Mouse (Mus musculus) CH12.LX (cell line): Measurements from ENCODE around the gene Pld3. TPM values are rescaled to one million over a fixed set of nuclear protein-coding genes. Genes with fewer than 3 reads are reported as not detected.

Source experiments
- DNase-seq: peaks from one replicate; pipeline ENCODE4 v3.0.0-alpha.2; 2013; ENCODE audit errors: extremely low read depth
- H3K27ac ChIP-seq: 2 replicates; pipeline ENCODE4 v1.5.1; 2012; ENCODE audit warnings: low read depth, mild to moderate bottlenecking, control low read depth, moderate library complexity; ENCODE audit not compliant: insufficient read depth
- H3K27me3 ChIP-seq: replicated peaks from 2 replicates; pipeline ENCODE3; 2012; ENCODE audit warnings: inconsistent platforms
- H3K36me3 ChIP-seq, 2 experiments: replicated peaks in 1 of 2; 2 replicates each; pipeline versions ENCODE3 to v1.6.1; 2012; ENCODE audit warnings: inconsistent platforms in 1 of 2, low read length in 1 of 2, mild to moderate bottlenecking in 1 of 2, mixed read lengths in 1 of 2, moderate library complexity in 1 of 2; ENCODE audit not compliant: control insufficient read depth in 1 of 2, insufficient read depth in 1 of 2
- H3K4me1 ChIP-seq, 2 experiments: 2 replicates each; pipeline ENCODE4 v1.6.1; 2012; ENCODE audit warnings: inconsistent platforms in 1 of 2, moderate library complexity in 1 of 2; ENCODE audit not compliant: insufficient read depth in 2 of 2, control insufficient read depth in 1 of 2
- H3K4me2 ChIP-seq: 2 replicates; pipeline ENCODE4 v1.6.1; 2012; ENCODE audit warnings: low read depth, mild to moderate bottlenecking, control low read depth; ENCODE audit not compliant: poor library complexity, insufficient read depth, severe bottlenecking
- H3K4me3 ChIP-seq, 3 experiments: fragments of 150-350 bp in 1 of 3; sonication (generic) in 1 of 3; replicated peaks in 1 of 3; 2 replicates each; pipeline versions ENCODE3 to v1.5.1; 2011 to 2012; ENCODE audit warnings: low read depth in 2 of 3, low read length in 2 of 3, mild to moderate bottlenecking in 2 of 3, moderate library complexity in 2 of 3, control low read depth in 1 of 3, improper control_type of control experiment in 1 of 3, inconsistent platforms in 1 of 3, mixed read lengths in 1 of 3; ENCODE audit not compliant: poor library complexity in 1 of 3
- H3K79me2 ChIP-seq: replicated peaks from 2 replicates; pipeline ENCODE4 v1.6.1; 2012; ENCODE audit warnings: mild to moderate bottlenecking, moderate library complexity; ENCODE audit not compliant: control insufficient read depth, poor library complexity, insufficient read depth, severe bottlenecking; ENCODE audit errors: extremely low read depth
- H3K9ac ChIP-seq: 2 replicates; pipeline ENCODE4 v1.6.1; 2012; ENCODE audit warnings: low read depth, mild to moderate bottlenecking, control low read depth, moderate library complexity; ENCODE audit not compliant: insufficient read depth
- H3K9me3 ChIP-seq: replicated peaks from 2 replicates; pipeline ENCODE3; 2012; ENCODE audit warnings: low read length, inconsistent platforms, mixed read lengths
- BHLHE40 ChIP-seq: IDR thresholded peaks from 2 replicates; pipeline ENCODE4 v1.6.1; 2011; ENCODE audit warnings: mild to moderate bottlenecking, low read depth, low read length, improper control_type of control experiment
- CTCF ChIP-seq, 2 experiments: IDR thresholded peaks in 1 of 2; conservative IDR thresholded peaks in 1 of 2; 2 replicates each; pipeline ENCODE4 v1.5.1; 2011 to 2012; ENCODE audit warnings: low read depth in 2 of 2, low read length in 2 of 2, improper control_type of control experiment in 1 of 2, inconsistent platforms in 1 of 2, mild to moderate bottlenecking in 1 of 2, moderate library complexity in 1 of 2
- EP300 ChIP-seq: IDR thresholded peaks from 2 replicates; pipeline ENCODE4 v1.6.1; 2011; ENCODE audit warnings: low read length, improper control_type of control experiment
- ETS1 ChIP-seq: conservative IDR thresholded peaks from 2 replicates; pipeline ENCODE4 v1.6.1; 2012; ENCODE audit warnings: low read depth, mild to moderate bottlenecking, inconsistent platforms, low read length, improper control_type of control experiment, moderate library complexity
- HCFC1 ChIP-seq: IDR thresholded peaks from 2 replicates; pipeline ENCODE4 v1.6.1; 2012; ENCODE audit warnings: low read depth, mild to moderate bottlenecking, inconsistent platforms, low read length, improper control_type of control experiment
- IRF4 ChIP-seq: IDR thresholded peaks from 2 replicates; pipeline ENCODE4 v1.6.1; 2014; ENCODE audit warnings: low read depth, mild to moderate bottlenecking, inconsistent platforms, low read length, improper control_type of control experiment
- JUND ChIP-seq: conservative IDR thresholded peaks from 2 replicates; pipeline ENCODE4 v1.6.1; 2011; ENCODE audit warnings: low read depth, low read length, improper control_type of control experiment
- KAT2A ChIP-seq: IDR thresholded peaks from 2 replicates; pipeline ENCODE4 v1.6.1; 2012; ENCODE audit warnings: low read length, improper control_type of control experiment, inconsistent platforms; ENCODE audit not compliant: insufficient replicate concordance
- MAFK ChIP-seq: IDR thresholded peaks from 2 replicates; pipeline ENCODE4 v1.6.1; 2011; ENCODE audit warnings: low read length, improper control_type of control experiment; ENCODE audit not compliant: insufficient replicate concordance
- MAZ ChIP-seq: IDR thresholded peaks from 2 replicates; pipeline ENCODE4 v1.6.1; 2012; ENCODE audit warnings: low read depth, mild to moderate bottlenecking, inconsistent platforms, low read length, improper control_type of control experiment, moderate library complexity
- PAX5 ChIP-seq: IDR thresholded peaks from 2 replicates; pipeline ENCODE4 v1.6.1; 2012; ENCODE audit warnings: low read length, inconsistent platforms, mixed read lengths
- POLR2AphosphoS2 ChIP-seq: IDR thresholded peaks from 2 replicates; pipeline ENCODE4 v1.6.1; 2011; ENCODE audit warnings: low read depth, low read length, improper control_type of control experiment
- RAD21 ChIP-seq: IDR thresholded peaks from 2 replicates; pipeline ENCODE4 v1.6.1; 2011; ENCODE audit warnings: low read depth, mild to moderate bottlenecking, low read length, improper control_type of control experiment, moderate library complexity
- RCOR1 ChIP-seq: conservative IDR thresholded peaks from 2 replicates; pipeline ENCODE4 v1.6.1; 2012; ENCODE audit warnings: low read depth, mild to moderate bottlenecking, inconsistent platforms, low read length, improper control_type of control experiment
- SIN3A ChIP-seq: IDR thresholded peaks from 2 replicates; pipeline ENCODE4 v1.6.1; 2012; ENCODE audit warnings: low read length, improper control_type of control experiment, inconsistent platforms
- SMC3 ChIP-seq: IDR thresholded peaks from 2 replicates; pipeline ENCODE4 v1.6.1; 2011; ENCODE audit warnings: low read depth, low read length, improper control_type of control experiment
- USF2 ChIP-seq: conservative IDR thresholded peaks from 2 replicates; pipeline ENCODE4 v1.6.1; 2011; ENCODE audit warnings: low read depth, low read length, improper control_type of control experiment
- ZC3H11A ChIP-seq: IDR thresholded peaks from 2 replicates; pipeline ENCODE4 v1.6.1; 2012; ENCODE audit warnings: low read depth, mild to moderate bottlenecking, inconsistent platforms, low read length, improper control_type of control experiment
- ZMIZ1 ChIP-seq: IDR thresholded peaks from 2 replicates; pipeline ENCODE4 v1.6.1; 2012; ENCODE audit warnings: low read depth, mild to moderate bottlenecking, inconsistent platforms, low read length, improper control_type of control experiment
- dilution Hi-C: fragments of 300-500 bp; cut with MboI; formaldehyde crosslinking; loops from 2 replicates; pipeline ENCODE4 v1.14.3; 2020; ENCODE audit warnings: low sequenced_read_pairs; ENCODE audit not compliant: extremely low pct_unique_long_range_greater_than_20kb, extremely low pct_ligation_motif_present
- in situ Hi-C: fragments of 300-500 bp; cut with MboI; formaldehyde crosslinking; loops from 3 replicates; pipeline ENCODE4 v1.14.3; 2019; ENCODE audit warnings: low sequenced_read_pairs, low pct_ligation_motif_present, low pct_unique_long_range_greater_than_20kb, mixed read lengths
- polyA plus RNA-seq: library from polyadenylated mRNA; unstranded; fragments of >175 nt; gene quantifications from 2 replicates; pipeline ENCODE4 v1.2.1, GENCODE M21; 2012; ENCODE audit warnings: low read depth; ENCODE audit not compliant: insufficient read length
- total RNA-seq, 2 experiments: library from RNA; depleted of rRNA; stranded (reverse); fragments of 300-350 nt in 1 of 2; fragments of >200 nt in 1 of 2; gene quantifications; 2 replicates each; pipeline ENCODE4 v1.2.3; 2012 to 2014

Gene Pld3
- total and polyA plus RNA-seq, 3 experiments: 6.0 to 21.1 (median 14.1) TPM

- DNase-seq: peak; percentile 58
- H3K27ac ChIP-seq: no peak overlapping the region
- H3K4me1 ChIP-seq: peaks cover 3 to 29% of the 10 kb centered on the region in 2 experiments
- H3K36me3 ChIP-seq: peaks cover 76 to 94% of the 10 kb centered on the region in 2 experiments
- H3K9me3 ChIP-seq: no peaks in the 10 kb centered on the region
- H3K4me2 ChIP-seq: no peak overlapping the region
- no peaks in the 10 kb centered on the region for H3K79me2 ChIP-seq
- in situ Hi-C loops (no loop called here), dilution Hi-C loops (no loop called here)
- no peak overlapping the region for H3K9ac ChIP-seq
- no peaks in the 10 kb centered on the region for H3K27me3 ChIP-seq
- H3K4me3 ChIP-seq: no peak overlapping the region
- TF ChIP-seq ZC3H11A: no peak
- no peak for TF ChIP-seq IRF4
- TF ChIP-seq BHLHE40: peak; percentile 67
- no peak for TF ChIP-seq POLR2AphosphoS2
- no peak for TF ChIP-seq PAX5
- TF ChIP-seq KAT2A: no peak
- no peak for TF ChIP-seq SMC3
- peak; percentile 32; the same call in 1 of the 2 replicates for TF ChIP-seq EP300
- no peak for TF ChIP-seq RAD21
- TF ChIP-seq RCOR1: no peak
- no peak for TF ChIP-seq MAFK
- TF ChIP-seq ETS1: peak; percentile 77
Measured at GRCm38 (mm10) chr7:27578465-27578864, 25.4 kb upstream of the Pld3 start.

GRCm38 (mm10) chr7:27577589-27577988, 24.6 kb upstream of the Pld3 start:
- dilution Hi-C loops (no loop called here), in situ Hi-C loops (no loop called here)
- Histone ChIP-seq H3K79me2 (no peaks in the 10 kb centered on the region), H3K4me3 (no peak overlapping the region), H3K4me2 (no peak overlapping the region), H3K9ac (no peak overlapping the region), H3K27me3 (no peaks in the 10 kb centered on the region), H3K4me1 (peaks cover 3 to 29% of the 10 kb centered on the region in 2 experiments), H3K36me3 (peaks cover 72 to 91% of the 10 kb centered on the region in 2 experiments), H3K9me3 (no peaks in the 10 kb centered on the region), H3K27ac (no peak overlapping the region)
- no peak for DNase-seq
- no peak for TF ChIP-seq HCFC1
- TF ChIP-seq USF2: no peak
- no peak for TF ChIP-seq SIN3A

GRCm38 (mm10) chr7:27576914-27577313, 23.9 kb upstream of the Pld3 start:
- H3K4me3 ChIP-seq: no peak overlapping the region
- H3K4me1 ChIP-seq: peaks cover 3 to 29% of the 10 kb centered on the region in 2 experiments
- peak; percentile 56 for DNase-seq
- no peaks in the 10 kb centered on the region for H3K27me3 ChIP-seq
- no peak overlapping the region for H3K4me2 ChIP-seq
- H3K9ac ChIP-seq: no peak overlapping the region
- dilution Hi-C loops: no loop called here
- TF ChIP-seq MAZ (no peak), HCFC1 (no peak), JUND (no peak), RAD21 (peak; percentile 48), CTCF (conservative IDR thresholded peaks at IDR 0.05 in 1 of 2, IDR thresholded peaks at IDR 0.05 in 1 of 2; ENCODE audit: low read depth in 2 of 2, low read length in 2 of 2) (peak; percentile 41 to 61), SMC3 (peak; percentile 37), ZMIZ1 (no peak)
- H3K36me3 ChIP-seq: peaks cover 74 to 91% of the 10 kb centered on the region in 2 experiments
- no peaks in the 10 kb centered on the region for H3K9me3 ChIP-seq
- H3K27ac ChIP-seq: no peak overlapping the region
- in situ Hi-C loops: no loop called here
- no peaks in the 10 kb centered on the region for H3K79me2 ChIP-seq
